Mouse (Mus musculus): ENCODE measurements around the gene Txnrd1. TPM values are rescaled to one million over a fixed set of nuclear protein-coding genes. Genes with fewer than 3 reads are reported as not detected.

The Txnrd1 gene
- total RNA-seq, 1 experiment from 2014 or later, result 68.5 TPM

Other genes with a start within 250 kb of the Txnrd1 start
- 14.7 to 25.2 TPM in 2 of 3 replicates, not detected in the other for gene 1190007I07Rik, start 210.7 kb upstream of the Txnrd1 start, total RNA-seq (2017)
- gene Tdg, start 204.1 kb upstream of the Txnrd1 start, total RNA-seq (2017), result 41.6 to 49.1 TPM (median 46.9 TPM) in 3 replicates
- gene Glt8d2, start 143.3 kb upstream of the Txnrd1 start, total RNA-seq (2017), result 1.2 TPM in 1 of 3 replicates, not detected in the others
- 35.4 to 71.3 TPM (median 52.3 TPM) in 3 replicates for gene Hcfc2, start 137.8 kb upstream of the Txnrd1 start, total RNA-seq (2017)
- 66.8 to 95.1 TPM (median 91.5 TPM) in 3 replicates for gene Nfyb, start 69.8 kb upstream of the Txnrd1 start, total RNA-seq (2017)
- 9.6 to 18.2 TPM (median 16.2 TPM) in 3 replicates for gene Eid3, start 32.7 kb downstream of the Txnrd1 start, total RNA-seq (2017)
- gene Chst11, start 151.5 kb downstream of the Txnrd1 start, total RNA-seq (2017), result 9.0 to 18.3 TPM (median 9.7 TPM) in 3 replicates